Mouse (Mus musculus): Measurements from ENCODE around the gene H6pd.

GRCm38 (mm10) chr4:149992670-149993032 lies 16.2 kb downstream of the H6pd start:
- TF ChIP-seq CTCF (IDR thresholded peaks at IDR 0.05; ENCODE audit: insufficient read depth, low read length): no peak
- no peak for TF ChIP-seq POLR2A (IDR thresholded peaks at IDR 0.05; ENCODE audit: borderline replicate concordance, extremely low read depth, low read depth, low read length)
